Mouse (Mus musculus) testis, adult 2 months (tissue): Measurements from ENCODE around the gene Cpsf6. TPM values are rescaled to one million over a fixed set of nuclear protein-coding genes. Genes with fewer than 3 reads are reported as not detected.

Experiments used
- H3K27ac ChIP-seq: fragments of 200-500 bp; 2 replicates; pipeline ENCODE4 v1.5.1; 2012; ENCODE audit warnings: low read depth, low read length; ENCODE audit not compliant: control insufficient read depth, insufficient read depth
- H3K27me3 ChIP-seq: fragments of 200-500 bp; 2 replicates; pipeline ENCODE4 v1.6.1; 2012; ENCODE audit warnings: mild to moderate bottlenecking, low read length, moderate library complexity; ENCODE audit not compliant: control insufficient read depth, insufficient read depth
- H3K36me3 ChIP-seq: fragments of 200-500 bp; 2 replicates; pipeline ENCODE4 v1.6.1; 2012; ENCODE audit warnings: mild to moderate bottlenecking, low read length; ENCODE audit not compliant: control insufficient read depth, insufficient read depth
- H3K4me1 ChIP-seq: fragments of 200-500 bp; 2 replicates; pipeline ENCODE4 v1.6.1; 2012; ENCODE audit warnings: low read length; ENCODE audit not compliant: control insufficient read depth, insufficient read depth
- H3K4me3 ChIP-seq: fragments of 200-500 bp; 2 replicates; pipeline ENCODE4 v1.5.1; 2012; ENCODE audit warnings: low read depth, mild to moderate bottlenecking, low read length, moderate library complexity, mixed read lengths; ENCODE audit not compliant: control insufficient read depth
- CTCF ChIP-seq: fragments of 200-500 bp; IDR thresholded peaks from 2 replicates; pipeline ENCODE4 v1.5.1; 2012; ENCODE audit warnings: low read depth, mild to moderate bottlenecking, inconsistent platforms, low read length, moderate library complexity; ENCODE audit not compliant: control insufficient read depth, insufficient read depth, insufficient replicate concordance
- POLR2A ChIP-seq: fragments of 200-500 bp; IDR thresholded peaks from 2 replicates; pipeline ENCODE4 v1.6.1; 2012; ENCODE audit warnings: low read depth, mild to moderate bottlenecking, inconsistent platforms, low read length, moderate library complexity; ENCODE audit not compliant: control insufficient read depth
- polyA plus RNA-seq: library from polyadenylated mRNA; depleted of rRNA; stranded (reverse); fragments of >200 nt; gene quantifications from 2 replicates; pipeline ENCODE4 v1.2.3, GENCODE M21; 2012

Gene Cpsf6
- polyA plus RNA-seq, 1 experiment, result 26.7 TPM

- H3K27me3 ChIP-seq, result no peaks in the 10 kb centered on the region
- TF ChIP-seq CTCF (peak; percentile 61; the same call in 1 of the 2 replicates), POLR2A (no peak)
- no peaks in the 10 kb centered on the region; the same call in none of the 2 replicates for H3K36me3 ChIP-seq
- H3K4me1 ChIP-seq, result no peaks in the 10 kb centered on the region
- no peak overlapping the region for H3K27ac ChIP-seq
- H3K4me3 ChIP-seq, result no peak overlapping the region
These were observed 16.7 kb downstream of the Cpsf6 start for GRCm38 (mm10) chr10:117363106-117363505.

GRCm38 (mm10) chr10:117358891-117359290 is 20.9 kb downstream of the Cpsf6 start:
- H3K36me3 ChIP-seq, result no peaks in the 10 kb centered on the region; the same call in none of the 2 replicates
- no peak overlapping the region for H3K4me3 ChIP-seq
- no peaks in the 10 kb centered on the region for H3K4me1 ChIP-seq
- H3K27ac ChIP-seq, result no peak overlapping the region
- H3K27me3 ChIP-seq, result no peaks in the 10 kb centered on the region
- no peak for TF ChIP-seq CTCF
- no peak for TF ChIP-seq POLR2A

DNA sequence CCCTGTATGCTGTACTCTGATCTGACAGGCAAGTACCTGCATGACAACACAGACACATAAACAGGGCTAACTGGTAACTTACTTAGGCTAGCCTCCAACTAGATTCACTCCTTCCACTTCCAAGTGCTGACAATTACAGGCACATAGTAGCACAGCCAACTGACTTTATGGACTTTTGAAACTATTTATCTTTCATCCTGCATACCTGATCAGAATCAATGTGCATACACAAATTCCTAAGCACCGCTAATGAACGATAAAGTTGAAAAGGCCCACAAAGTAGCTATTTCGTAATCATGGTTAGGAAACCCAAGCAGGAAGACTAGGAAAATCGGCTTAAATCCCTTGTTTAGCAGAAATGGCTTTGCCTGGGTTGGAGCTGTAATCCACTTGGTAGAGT is 36.8 kb downstream of the Cpsf6 start:
- Histone ChIP-seq H3K27ac (no peak overlapping the region), H3K4me3 (no peak overlapping the region), H3K4me1 (no peaks in the 10 kb centered on the region), H3K36me3 (no peaks in the 10 kb centered on the region), H3K27me3 (no peaks in the 10 kb centered on the region)
- no peak for TF ChIP-seq POLR2A
- TF ChIP-seq CTCF, result no peak

GRCm38 (mm10) chr10:117342406-117342805 is 37.4 kb downstream of the Cpsf6 start:
- Histone ChIP-seq H3K36me3 (no peaks in the 10 kb centered on the region; the same call in 1 of the 2 replicates), H3K4me3 (no peak overlapping the region), H3K27me3 (no peaks in the 10 kb centered on the region), H3K27ac (no peak overlapping the region), H3K4me1 (no peaks in the 10 kb centered on the region)
- TF ChIP-seq CTCF, result no peak
- no peak for TF ChIP-seq POLR2A

GRCm38 (mm10) chr10:117341029-117341428 is 38.8 kb downstream of the Cpsf6 start:
- Histone ChIP-seq H3K4me1 (no peaks in the 10 kb centered on the region), H3K27me3 (no peaks in the 10 kb centered on the region), H3K36me3 (no peaks in the 10 kb centered on the region; the same call in 1 of the 2 replicates), H3K4me3 (no peak overlapping the region), H3K27ac (no peak overlapping the region)
- no peak for TF ChIP-seq POLR2A
- TF ChIP-seq CTCF, result no peak

DNA sequence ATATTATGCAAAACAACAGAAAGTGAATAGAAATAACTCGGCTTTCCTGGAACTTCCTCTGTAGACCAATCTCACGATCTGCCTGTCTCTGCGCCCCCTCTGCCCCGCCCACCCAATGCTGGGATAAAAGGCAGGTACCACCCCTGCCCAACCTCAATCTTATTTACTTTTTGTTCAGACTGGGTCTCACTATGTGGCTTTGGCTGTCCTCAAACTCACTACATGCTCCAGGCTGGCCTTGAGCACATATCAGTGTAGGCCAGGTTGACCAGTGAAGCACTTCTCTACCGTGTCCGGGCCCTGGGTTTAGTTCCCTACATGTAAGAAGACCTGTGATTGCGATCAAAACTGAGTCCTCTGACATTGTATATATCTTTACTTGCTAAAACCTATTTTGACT is 40.6 kb downstream of the Cpsf6 start:
- no peaks in the 10 kb centered on the region for H3K27me3 ChIP-seq
- TF ChIP-seq POLR2A (no peak), CTCF (no peak)
- H3K4me1 ChIP-seq, result no peaks in the 10 kb centered on the region

DNA sequence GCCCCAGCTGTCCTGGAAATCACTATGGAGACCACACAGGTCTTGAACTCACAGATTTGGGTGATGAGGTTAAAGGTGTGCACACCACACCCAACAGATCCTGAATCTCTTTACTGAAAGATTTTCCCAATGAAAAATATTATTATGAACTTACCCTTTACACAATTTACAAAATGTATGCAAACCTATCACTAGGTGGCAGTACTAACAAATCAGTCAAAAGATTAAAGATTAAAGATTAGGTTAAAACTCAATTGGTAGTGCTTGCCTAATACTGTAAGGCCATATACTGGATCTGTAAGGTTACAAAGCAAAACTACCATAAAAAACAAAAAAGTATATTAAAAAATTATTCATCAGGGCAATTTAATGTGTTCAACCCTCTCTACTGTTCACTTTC is 41.9 kb downstream of the Cpsf6 start:
- no peak for TF ChIP-seq POLR2A
- TF ChIP-seq CTCF, result no peak
- no peaks in the 10 kb centered on the region; the same call in 1 of the 2 replicates for H3K36me3 ChIP-seq
- H3K4me3 ChIP-seq, result no peak overlapping the region
- H3K27ac ChIP-seq, result no peak overlapping the region
- H3K27me3 ChIP-seq, result no peaks in the 10 kb centered on the region
- no peaks in the 10 kb centered on the region for H3K4me1 ChIP-seq

More for the DNA sequence above, 40.6 kb downstream of the Cpsf6 start:
- Histone ChIP-seq H3K27ac (no peak overlapping the region), H3K4me3 (no peak overlapping the region), H3K36me3 (no peaks in the 10 kb centered on the region; the same call in 1 of the 2 replicates)

GRCm38 (mm10) chr10:117335649-117336048 is 44.2 kb downstream of the Cpsf6 start:
- no peak overlapping the region for H3K27ac ChIP-seq
- TF ChIP-seq CTCF, result no peak
- no peaks in the 10 kb centered on the region for H3K4me1 ChIP-seq
- H3K4me3 ChIP-seq, result no peak overlapping the region
- no peaks in the 10 kb centered on the region; the same call in 1 of the 2 replicates for H3K36me3 ChIP-seq
- H3K27me3 ChIP-seq, result no peaks in the 10 kb centered on the region
